Mouse (Mus musculus): ENCODE results near the gene Aldh4a1.

Aldh4a1 gene

DNA sequence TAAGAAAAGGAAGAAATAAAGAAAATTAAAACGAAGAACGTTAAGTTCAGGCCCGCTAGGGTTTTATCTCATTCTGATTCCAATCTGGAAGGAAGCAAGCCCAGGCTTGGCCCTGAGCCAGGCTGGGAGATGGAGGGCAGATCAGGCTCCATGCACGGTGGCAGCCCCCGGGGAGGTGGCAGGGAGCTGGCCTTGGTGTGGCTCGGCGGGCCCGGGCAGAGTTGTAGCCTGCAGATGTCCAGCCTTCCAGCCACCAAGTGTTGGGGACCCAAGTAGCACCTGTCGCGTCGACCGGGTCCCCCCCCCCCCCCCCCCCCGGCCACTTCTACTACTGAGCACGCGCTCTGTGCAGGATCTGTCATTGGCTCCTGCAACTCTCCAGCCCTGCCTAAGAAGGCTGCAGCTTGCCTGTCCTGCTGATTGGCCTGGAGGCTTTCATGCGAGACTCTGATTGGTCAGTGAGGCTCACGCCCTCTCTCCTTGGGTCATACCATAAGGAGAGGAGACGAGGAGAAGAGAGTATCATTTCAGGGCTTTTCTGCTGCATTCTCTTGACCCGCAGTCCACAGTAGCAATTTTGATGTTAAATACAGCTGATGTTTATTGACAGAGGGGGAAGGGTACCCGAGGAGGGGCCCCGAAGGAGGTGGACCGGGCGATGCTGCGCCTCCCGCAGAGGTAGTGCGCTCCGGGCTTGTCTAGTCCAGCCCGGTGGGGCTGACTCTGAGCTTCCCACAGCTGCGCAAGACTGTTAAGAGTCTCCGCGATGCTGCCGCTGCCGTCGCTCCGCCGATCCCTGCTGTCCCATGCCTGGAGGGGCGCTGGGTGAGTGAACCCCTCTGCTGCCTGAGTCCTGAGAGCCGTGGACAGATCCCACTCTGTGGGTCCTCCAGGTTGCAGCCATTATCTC, at the start of gene Aldh4a1:
Gene Aldh4a1 (plus strand): TSS at position 494 of the 910 bp plus-strand sequence.
- peak; percentile 87 for DNase-seq

DNA sequence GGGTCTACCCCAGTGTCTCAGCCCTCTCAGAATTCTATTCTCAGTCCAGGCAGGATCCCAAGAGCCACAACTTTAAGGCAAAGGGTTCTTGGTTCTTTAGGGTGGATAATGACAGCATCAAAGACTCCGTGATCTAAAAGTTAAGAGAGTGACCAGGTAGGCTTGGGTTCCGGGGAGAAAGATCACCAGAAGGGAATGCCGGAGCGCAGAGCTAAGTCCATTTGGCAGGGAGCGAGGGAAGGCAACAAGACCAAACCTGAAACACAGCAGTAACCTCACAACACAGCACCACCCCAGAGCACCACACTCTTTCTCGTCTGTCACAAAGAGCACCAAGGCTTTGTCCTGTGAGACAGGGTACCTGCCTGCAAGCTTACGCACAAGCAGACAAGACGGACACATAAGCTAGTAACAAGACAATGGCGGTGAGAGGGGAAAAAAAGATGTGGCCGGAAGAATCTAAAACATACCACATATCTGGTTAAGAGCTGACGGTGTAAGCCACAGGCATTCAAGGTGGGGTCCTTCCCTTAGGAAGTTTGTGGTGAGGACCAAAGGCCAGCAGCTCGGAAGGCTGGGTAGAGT, 49.6 kb upstream of the Aldh4a1 start:
- DNase-seq, result peak; percentile 28

DNA sequence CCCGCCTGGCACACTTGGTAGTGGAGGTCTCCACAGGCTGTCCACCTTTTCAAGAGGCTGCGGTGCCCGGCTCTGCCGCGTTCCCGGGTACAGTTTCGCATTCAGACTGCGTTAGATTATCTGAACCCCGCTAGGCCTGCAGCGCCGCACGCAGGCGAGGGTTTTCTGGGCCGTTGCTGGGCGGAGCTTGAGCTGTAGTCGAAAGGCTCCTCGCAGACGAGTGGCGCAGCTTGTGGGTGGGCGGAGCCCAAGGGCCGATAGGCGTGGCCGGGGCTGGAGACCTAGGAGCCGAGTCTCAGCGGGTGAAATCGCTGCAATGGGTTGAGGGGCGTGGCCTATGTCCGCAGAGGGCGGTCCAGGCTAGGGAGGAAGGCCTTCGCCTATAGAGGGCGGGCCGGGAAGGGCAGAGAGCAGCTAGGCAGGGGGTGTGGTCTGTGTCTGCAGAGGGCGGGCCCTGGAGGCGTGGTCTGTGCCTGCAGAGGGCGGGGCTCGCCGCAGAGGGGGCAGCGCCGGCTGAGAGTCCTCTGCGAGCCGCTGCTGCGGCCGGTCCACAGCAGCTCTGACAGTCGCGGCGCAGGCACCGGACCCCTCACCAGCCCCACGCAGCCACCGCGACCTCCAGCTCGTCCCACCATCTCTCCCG, 48.4 kb upstream of the Aldh4a1 start:
- peak; percentile 99 for DNase-seq

DNA sequence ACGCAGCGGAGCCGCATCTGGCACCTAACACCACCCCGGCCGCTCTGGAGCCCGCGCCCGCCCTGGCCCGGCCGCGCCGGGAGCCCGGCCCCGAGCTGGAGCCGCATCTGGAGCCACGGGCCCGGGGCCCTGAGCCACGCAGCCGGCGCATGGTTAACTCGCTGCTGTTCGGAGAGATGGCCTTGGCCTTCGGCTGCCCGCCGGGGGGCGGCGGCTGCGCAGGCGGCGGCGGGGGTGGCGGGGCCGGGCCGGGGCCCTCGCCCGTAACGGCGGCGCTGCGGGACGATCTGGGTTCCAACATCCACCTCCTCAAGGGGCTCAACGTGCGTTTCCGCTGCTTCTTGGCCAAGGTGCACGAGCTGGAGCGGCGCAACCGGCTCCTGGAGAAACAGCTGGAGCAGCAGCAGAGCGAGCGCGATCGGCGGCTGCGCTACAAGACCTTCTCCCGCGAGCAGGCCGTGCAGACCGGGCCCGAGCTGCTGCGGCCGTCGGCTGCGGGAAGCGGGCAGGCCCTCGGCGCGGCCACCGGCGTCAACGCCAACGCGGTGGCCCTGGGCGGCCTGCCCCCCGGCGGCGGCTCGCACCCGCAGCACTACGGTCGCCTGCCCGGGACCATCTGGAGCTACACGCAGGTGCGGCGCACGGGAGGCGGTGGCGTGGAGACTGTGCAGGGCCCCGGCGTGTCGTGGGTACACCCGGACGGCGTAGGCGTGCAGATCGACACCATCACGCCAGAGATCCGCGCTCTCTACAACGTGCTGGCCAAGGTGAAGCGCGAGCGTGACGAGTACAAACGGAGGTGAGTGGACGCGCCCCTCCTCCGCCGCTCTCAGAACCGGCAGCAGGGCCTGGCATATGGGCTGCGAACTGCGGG, 47.6 kb upstream of the Aldh4a1 start:
- DNase-seq, result peak; percentile 76

- no peak for DNase-seq
These were observed 47.0 kb upstream of the Aldh4a1 start for GRCm38 (mm10) chr4:139575673-139576003.

GRCm38 (mm10) chr4:139576251-139576880, 46.3 kb upstream of the Aldh4a1 start:
- DNase-seq, result peak; percentile 40

- DNase-seq, result peak; percentile 54
These were observed 45.7 kb upstream of the Aldh4a1 start for GRCm38 (mm10) chr4:139577006-139577405.

DNA sequence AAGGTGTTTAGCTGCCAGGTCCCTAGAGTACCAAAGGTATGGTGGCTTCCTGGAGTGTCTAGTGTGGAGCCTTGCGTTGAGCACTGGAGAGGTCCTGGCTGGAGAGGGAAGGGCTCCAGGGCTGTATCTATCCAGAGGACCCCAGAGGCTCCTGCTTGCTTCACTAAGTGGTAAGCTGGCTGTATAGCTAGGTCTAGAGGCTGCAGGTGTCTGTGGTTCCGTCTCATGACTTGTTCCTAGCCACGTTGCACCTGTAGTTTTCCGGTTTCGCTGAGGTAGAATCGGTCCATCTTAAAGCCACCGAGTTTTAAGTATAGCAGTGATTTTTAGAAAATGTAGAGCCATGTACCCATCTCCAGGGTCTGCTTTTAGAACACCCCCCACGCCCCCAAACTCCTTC, 44.3 kb upstream of the Aldh4a1 start:
- DNase-seq, result no peak

DNA sequence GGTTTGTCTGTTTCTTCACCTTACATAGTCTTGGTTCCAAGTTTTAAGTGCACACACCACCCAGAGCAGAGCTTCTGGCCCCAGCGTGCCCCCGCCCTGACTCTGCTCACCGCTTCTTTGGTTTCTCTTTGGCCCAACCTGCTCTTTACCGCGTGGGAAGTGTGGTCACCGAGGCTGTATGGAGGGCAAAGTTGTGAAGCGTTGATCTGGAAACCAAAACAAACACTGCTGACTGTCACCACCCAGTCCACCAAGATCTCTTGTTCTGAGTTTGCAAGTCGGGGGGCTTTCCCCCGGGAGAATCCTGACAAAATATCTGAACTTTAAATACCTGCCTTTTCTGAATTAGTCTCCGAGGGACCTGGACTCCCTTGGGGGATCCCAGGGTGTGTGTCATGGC, 43.7 kb upstream of the Aldh4a1 start:
- no peak for DNase-seq

DNA sequence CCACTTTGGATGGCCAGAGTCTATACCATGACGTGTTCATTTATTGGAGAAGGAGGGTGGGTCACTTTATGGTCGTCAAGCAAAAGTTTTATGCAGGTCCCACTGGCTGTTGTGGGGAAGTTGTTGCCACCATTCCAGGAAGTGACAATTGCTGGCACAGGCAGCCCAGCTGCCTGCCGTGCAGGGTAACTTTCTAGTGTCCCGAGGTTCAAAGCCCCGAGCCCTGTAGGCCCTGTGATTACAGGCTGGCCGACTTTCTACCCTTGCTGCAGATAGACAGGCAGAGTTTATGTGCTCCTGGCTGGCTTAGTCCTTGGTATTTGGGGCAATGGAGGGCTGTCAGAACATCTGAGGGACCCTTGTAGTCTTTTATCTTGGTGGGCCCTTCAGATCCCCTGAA, 43.2 kb upstream of the Aldh4a1 start:
- no peak for DNase-seq

- DNase-seq, result peak; percentile 25
These were observed 41.9 kb upstream of the Aldh4a1 start for GRCm38 (mm10) chr4:139580663-139581336.

DNA sequence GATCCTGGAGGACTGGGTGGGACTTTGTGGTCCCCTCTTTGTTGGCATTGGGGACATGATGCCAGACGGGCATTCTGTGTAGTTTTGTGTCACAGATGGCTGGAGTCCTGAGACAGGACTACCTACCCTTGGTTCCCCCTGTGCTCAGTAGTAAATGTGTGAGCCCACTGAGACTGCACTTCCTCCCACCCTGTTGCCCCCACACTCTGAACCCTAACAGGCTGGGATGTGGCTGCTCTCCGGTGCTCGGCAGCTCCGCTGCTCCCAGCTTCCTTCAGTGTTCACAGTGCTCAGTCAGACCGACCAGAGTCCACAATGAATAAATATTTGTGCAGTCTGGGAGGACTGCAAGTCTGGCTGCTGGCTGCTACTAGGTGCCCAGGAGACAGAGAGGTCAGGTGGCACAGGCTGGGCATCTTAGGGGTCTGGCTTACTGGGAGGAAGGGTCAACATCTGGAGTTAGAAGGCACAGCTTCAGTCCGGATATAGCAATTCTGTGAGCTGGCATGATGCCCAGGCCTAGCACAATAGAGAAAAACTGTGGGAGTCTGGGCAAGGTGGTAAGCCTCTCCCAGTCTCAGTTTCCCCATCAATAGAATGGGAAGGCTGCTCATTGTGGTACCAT, 41.1 kb upstream of the Aldh4a1 start:
- peak; percentile 48 for DNase-seq

- peak; percentile 31 for DNase-seq
These were observed 40.3 kb upstream of the Aldh4a1 start for GRCm38 (mm10) chr4:139582346-139582745.

DNA sequence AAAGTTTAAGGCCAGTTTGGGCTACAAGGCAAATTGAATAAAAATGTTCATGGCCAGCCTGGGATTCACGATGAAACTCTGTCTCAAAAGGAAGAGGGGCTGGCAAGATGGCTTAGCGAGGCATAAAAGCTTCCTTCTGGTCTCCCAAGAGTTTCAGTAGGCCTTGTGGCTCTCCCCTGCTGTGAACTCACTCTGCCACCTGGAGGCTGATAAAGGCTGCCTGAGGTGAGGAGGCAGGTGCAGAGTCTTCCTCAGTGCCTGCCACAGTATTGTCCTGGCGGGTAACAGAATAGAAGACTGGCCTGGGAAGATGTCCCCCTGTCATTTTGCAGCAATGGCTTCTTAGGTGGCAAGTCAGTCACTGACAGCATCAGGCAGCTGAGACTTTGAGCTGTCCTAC, 39.8 kb upstream of the Aldh4a1 start:
- peak; percentile 18 for DNase-seq

GRCm38 (mm10) chr4:139583629-139584245, 38.9 kb upstream of the Aldh4a1 start:
- DNase-seq, result no peak

DNA sequence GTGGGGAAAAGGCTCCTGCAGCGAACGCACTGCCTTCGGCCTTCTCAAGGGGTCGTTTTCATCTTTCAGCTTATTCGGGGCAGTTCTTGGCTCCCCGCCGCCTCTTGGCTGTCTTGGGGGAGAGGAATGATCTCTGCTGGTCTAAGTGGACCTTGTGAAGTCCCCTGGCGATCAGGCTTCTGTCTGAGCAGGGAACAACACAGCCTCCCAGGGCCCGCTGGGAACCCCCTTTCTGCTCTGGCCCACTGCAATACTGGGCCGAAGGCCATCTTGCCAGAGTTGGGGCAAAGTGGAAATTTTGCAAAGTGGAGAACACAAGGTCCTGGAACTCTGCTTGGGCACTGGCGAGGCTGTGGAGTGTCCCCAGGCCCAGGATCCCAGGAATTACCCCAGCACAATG, 38.0 kb upstream of the Aldh4a1 start:
- peak; percentile 29 for DNase-seq

- DNase-seq, result no peak
These were observed 37.0 kb upstream of the Aldh4a1 start for GRCm38 (mm10) chr4:139585713-139586112.

- no peak for DNase-seq
These were observed 35.3 kb upstream of the Aldh4a1 start for GRCm38 (mm10) chr4:139587370-139587769.

GRCm38 (mm10) chr4:139587773-139588172, 34.9 kb upstream of the Aldh4a1 start:
- DNase-seq, result no peak

GRCm38 (mm10) chr4:139589351-139590027, 33.2 kb upstream of the Aldh4a1 start:
- no peak for DNase-seq

Data from cerebellum, adult 8-10 months (tissue).